Mouse (Mus musculus): ENCODE results near the gene Ptbp3. TPM values are rescaled to one million over a fixed set of nuclear protein-coding genes. Genes with fewer than 3 reads are reported as not detected.

Gene Ptbp3
- total and polyA plus RNA-seq, 3 experiments: 78.8 to 315 (median 121) TPM

- Histone ChIP-seq H3K4me3 (ENCODE audit: control insufficient read depth in 1 of 2, insufficient read depth in 1 of 2, low read depth in 2 of 2, low read length in 2 of 2) (no peak overlapping the region), H3K79me2 (ENCODE audit: control insufficient read depth, insufficient read depth, low read length, poor library complexity) (peaks cover 73% of the 10 kb centered on the region), H3K9ac (ENCODE audit: control insufficient read depth, low read depth, low read length, poor library complexity, severe bottlenecking) (no peak overlapping the region), H3K27me3 (ENCODE audit: control insufficient read depth in 1 of 2, insufficient read depth in 2 of 2, low read length in 2 of 2) (no peaks in the 10 kb centered on the region), H3K4me1 (ENCODE audit: control insufficient read depth in 1 of 2, insufficient read depth in 2 of 2, low read length in 2 of 2) (peaks cover 6 to 26% of the 10 kb centered on the region in 2 experiments; a peak in 3 of 4 replicates), H3K27ac (ENCODE audit: control insufficient read depth, low read depth, low read length) (no peak overlapping the region), H3K9me3 (replicated peaks; ENCODE audit: insufficient read depth, low read length) (no peaks in the 10 kb centered on the region), H3K36me3 (ENCODE audit: control insufficient read depth in 1 of 2, insufficient read depth in 2 of 2, low read length in 2 of 2) (peaks cover 3 to 33% of the 10 kb centered on the region in 2 experiments; a peak in 3 of 4 replicates)
- TF ChIP-seq SMC3 (IDR thresholded peaks at IDR 0.05; ENCODE audit: low read depth, low read length) (peak; percentile 51), ZC3H11A (IDR thresholded peaks at IDR 0.05; ENCODE audit: low read depth, low read length) (peak; percentile 36), POLR2AphosphoS2 (IDR thresholded peaks at IDR 0.05; ENCODE audit: low read length) (no peak), GABPA (IDR thresholded peaks at IDR 0.05; ENCODE audit: low read depth, low read length) (no peak), RAD21 (IDR thresholded peaks at IDR 0.05; ENCODE audit: low read depth, low read length) (peak; percentile 48), ZNF384 (IDR thresholded peaks at IDR 0.05; ENCODE audit: low read depth, low read length) (peak; percentile 35; the same call in 1 of the 2 replicates), CTCF (IDR thresholded peaks at IDR 0.05 in 2 of 3, conservative IDR thresholded peaks at IDR 0.05 in 1 of 3; ENCODE audit: control insufficient read depth in 1 of 3, insufficient read depth in 1 of 3, low read depth in 2 of 3, low read length in 3 of 3, poor library complexity in 1 of 3, severe bottlenecking in 1 of 3) (peak; percentile 23 to 43 (median 25); a peak in 2 of 6 replicates), GATA1 (IDR thresholded peaks at IDR 0.05; ENCODE audit: low read depth, low read length) (no peak)
- peak; percentile 53 for DNase-seq (ENCODE audit: low read depth, low spot score)
Measured at GRCm38 (mm10) chr4:59543006-59543405, 6.2 kb downstream of the Ptbp3 start.

DNA sequence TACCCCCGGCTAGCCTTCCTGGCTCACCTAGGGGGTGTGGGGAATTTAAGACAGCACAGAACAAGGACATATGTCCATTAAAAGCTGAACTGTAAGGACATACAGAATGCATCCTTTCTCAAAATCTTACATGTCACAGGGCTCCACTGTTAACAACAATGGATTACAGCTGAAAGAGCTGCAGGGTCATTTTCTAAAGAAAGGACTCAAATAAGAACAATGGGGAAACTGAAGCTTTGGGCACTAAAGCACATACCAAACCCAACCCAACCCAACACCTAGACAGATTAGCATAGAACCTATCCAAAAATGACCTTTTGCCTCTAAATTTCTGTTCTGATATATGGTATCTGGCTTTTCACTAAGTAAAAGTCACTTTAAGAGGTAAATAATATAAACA is 12.9 kb downstream of the Ptbp3 start:
- no peaks in the 10 kb centered on the region for H3K27me3 ChIP-seq (ENCODE audit: control insufficient read depth in 1 of 2, insufficient read depth in 2 of 2, low read length in 2 of 2)
- H3K9me3 ChIP-seq (replicated peaks; ENCODE audit: insufficient read depth, low read length): no peaks in the 10 kb centered on the region
- H3K27ac ChIP-seq (ENCODE audit: control insufficient read depth, low read depth, low read length): peak overlapping the region; percentile 30; the same call in 1 of the 2 replicates
- H3K9ac ChIP-seq (ENCODE audit: control insufficient read depth, low read depth, low read length, poor library complexity, severe bottlenecking): no peak overlapping the region
- H3K4me3 ChIP-seq (ENCODE audit: control insufficient read depth in 1 of 2, insufficient read depth in 1 of 2, low read depth in 2 of 2, low read length in 2 of 2): no peak overlapping the region
- peaks cover 0 to 63% of the 10 kb centered on the region in 2 experiments; a peak in 3 of 4 replicates for H3K36me3 ChIP-seq (ENCODE audit: control insufficient read depth in 1 of 2, insufficient read depth in 2 of 2, low read length in 2 of 2)
- no peak for DNase-seq (ENCODE audit: low read depth, low spot score)
- H3K4me1 ChIP-seq (ENCODE audit: control insufficient read depth in 1 of 2, insufficient read depth in 2 of 2, low read length in 2 of 2): peaks cover 20 to 44% of the 10 kb centered on the region in 2 experiments
- TF ChIP-seq EP300 (IDR thresholded peaks at IDR 0.05; ENCODE audit: low read depth in 1 of 2, low read length in 2 of 2) (no peak), ZC3H11A (IDR thresholded peaks at IDR 0.05; ENCODE audit: low read depth, low read length) (no peak), CHD1 (IDR thresholded peaks at IDR 0.05; ENCODE audit: low read depth, low read length) (no peak), MYC (IDR thresholded peaks at IDR 0.05; ENCODE audit: low read depth, low read length) (no peak), MAZ (IDR thresholded peaks at IDR 0.05; ENCODE audit: low read depth, low read length) (no peak)
- peaks cover 59% of the 10 kb centered on the region for H3K79me2 ChIP-seq (ENCODE audit: control insufficient read depth, insufficient read depth, low read length, poor library complexity)

DNA sequence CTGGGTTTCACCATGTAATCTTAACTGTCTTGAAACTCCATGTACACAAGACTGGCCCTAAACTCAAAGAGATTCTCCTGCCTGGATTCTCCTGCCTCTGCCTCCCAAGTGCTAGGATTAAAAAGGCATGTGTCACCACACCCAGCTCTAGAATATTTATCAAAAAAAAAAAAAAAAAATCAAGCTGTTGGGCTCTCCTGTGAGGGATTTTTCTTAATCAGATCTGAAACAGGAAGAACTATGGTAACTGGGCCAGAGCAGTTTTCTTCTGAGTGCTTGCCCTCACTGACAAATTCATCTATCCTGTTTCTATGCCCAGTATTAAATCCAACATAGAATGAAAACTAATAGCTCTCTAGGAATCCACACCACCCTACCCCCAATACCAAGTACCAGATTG is 13.5 kb downstream of the Ptbp3 start:
- Histone ChIP-seq H3K79me2 (ENCODE audit: control insufficient read depth, insufficient read depth, low read length, poor library complexity) (peaks cover 59% of the 10 kb centered on the region), H3K4me3 (ENCODE audit: control insufficient read depth in 1 of 2, insufficient read depth in 1 of 2, low read depth in 2 of 2, low read length in 2 of 2) (no peak overlapping the region), H3K9me3 (replicated peaks; ENCODE audit: insufficient read depth, low read length) (no peaks in the 10 kb centered on the region), H3K9ac (ENCODE audit: control insufficient read depth, low read depth, low read length, poor library complexity, severe bottlenecking) (no peak overlapping the region), H3K27ac (ENCODE audit: control insufficient read depth, low read depth, low read length) (peak overlapping the region; percentile 42; the same call in 1 of the 2 replicates), H3K27me3 (ENCODE audit: control insufficient read depth in 1 of 2, insufficient read depth in 2 of 2, low read length in 2 of 2) (no peaks in the 10 kb centered on the region), H3K4me1 (ENCODE audit: control insufficient read depth in 1 of 2, insufficient read depth in 2 of 2, low read length in 2 of 2) (peaks cover 22 to 49% of the 10 kb centered on the region in 2 experiments), H3K36me3 (ENCODE audit: control insufficient read depth in 1 of 2, insufficient read depth in 2 of 2, low read length in 2 of 2) (peaks cover 0 to 70% of the 10 kb centered on the region in 2 experiments; a peak in 3 of 4 replicates)
- DNase-seq (ENCODE audit: low read depth, low spot score): peak; percentile 40
- TF ChIP-seq TCF12 (IDR thresholded peaks at IDR 0.05; ENCODE audit: low read depth, low read length): no peak
- TF ChIP-seq RCOR1 (IDR thresholded peaks at IDR 0.05; ENCODE audit: low read depth, low read length): peak; percentile 70
- peak; percentile 35; the same call in 1 of the 2 replicates for TF ChIP-seq ETS1 (IDR thresholded peaks at IDR 0.05; ENCODE audit: low read depth, low read length)
- TF ChIP-seq EP300 (IDR thresholded peaks at IDR 0.05; ENCODE audit: low read depth in 1 of 2, low read length in 2 of 2): peak; percentile 19 to 47; a peak in 2 of 4 replicates
- TF ChIP-seq E2F4 (IDR thresholded peaks at IDR 0.05; ENCODE audit: borderline replicate concordance, low read depth, low read length): no peak
- TF ChIP-seq ZMIZ1 (IDR thresholded peaks at IDR 0.05; ENCODE audit: low read depth, low read length): no peak
- peak; percentile 93 for TF ChIP-seq ZNF384 (IDR thresholded peaks at IDR 0.05; ENCODE audit: low read depth, low read length)
- TF ChIP-seq GATA1 (IDR thresholded peaks at IDR 0.05; ENCODE audit: low read depth, low read length): peak; percentile 50
